Mouse (Mus musculus): Measurements from ENCODE around the gene Cilp. TPM values are rescaled to one million over a fixed set of nuclear protein-coding genes. Genes with fewer than 3 reads are reported as not detected.

Cilp gene
- total RNA-seq, 2 experiments from 2014 or later, result not detected

Other genes starting within 250 kb of the Cilp start
- gene Hacd3, start 243.5 kb upstream of the Cilp start, total RNA-seq (2021), result 100 to 1,000 TPM; 130 to 140 TPM
- 100 to 1,000 TPM; 115 to 116 TPM for gene Dpp8, start 232.8 kb upstream of the Cilp start, total RNA-seq (2021)
- 10 to 100 TPM; 40.6 to 42.0 TPM for gene Igdcc4, start 163.7 kb upstream of the Cilp start, total RNA-seq (2021)
- gene Igdcc3, start 124.0 kb upstream of the Cilp start, total RNA-seq (2021), result 1 to 10 TPM; 5.1 to 6.0 TPM
- gene Parp16, start 69.8 kb upstream of the Cilp start, total RNA-seq (2021), result 1 to 10 TPM; 5.8 to 6.9 TPM
- 10 to 100 TPM; 26.0 to 27.4 TPM for gene Clpx, start 29.1 kb downstream of the Cilp start, total RNA-seq (2021)
- gene Pdcd7, start 80.9 kb downstream of the Cilp start, total RNA-seq (2021), result 10 to 100 TPM; 24.6 to 24.7 TPM
- 1 to 10 TPM; 4.2 to 5.3 TPM for gene Ubap1l, start 95.9 kb downstream of the Cilp start, total RNA-seq (2021)
- gene Kbtbd13, start 126.5 kb downstream of the Cilp start, total RNA-seq (2021), result under 1 TPM; 0.18 to 0.36 TPM
- 1 to 10 TPM; 4.3 to 4.4 TPM for gene Rasl12, start 133.3 kb downstream of the Cilp start, total RNA-seq (2021)
- gene Slc51b, start 157.8 kb downstream of the Cilp start, total RNA-seq (2021), result not detected
- gene Mtfmt, start 170.6 kb downstream of the Cilp start, total RNA-seq (2021), result 10 to 100 TPM; 22.7 to 23.1 TPM
- gene Spg21, start 195.8 kb downstream of the Cilp start, total RNA-seq (2021), result 10 to 100 TPM; 49.8 to 51.5 TPM

All from left cerebral cortex, postnatal 4 days (tissue).